Mouse (Mus musculus): ENCODE results near the gene Ccz1.

Gene Ccz1

GRCm38 (mm10) chr5:143943231-143944125 is 71.2 kb downstream of the Ccz1 start:
- no peak for DNase-seq (ENCODE audit: low read depth, low spot score)

- no peak for DNase-seq (ENCODE audit: low read depth, low spot score)
Observed at GRCm38 (mm10) chr5:143941588-143941987, 73.1 kb downstream of the Ccz1 start.

All from 3T3-L1 (cell line).